Mouse (Mus musculus) erythroblast, embryonic 14.5 days (primary cell): ENCODE data around the gene Arhgef11.

Experiments used
- GATA1 ChIP-seq: IDR thresholded peaks from 2 replicates; pipeline ENCODE4 v1.6.1; 2012; ENCODE audit warnings: low read length, inconsistent platforms, mixed read lengths
- TAL1 ChIP-seq: IDR thresholded peaks from 3 replicates; pipeline ENCODE4 v1.6.1; 2012; ENCODE audit warnings: low read length, inconsistent platforms, mixed read lengths

GRCm38 (mm10) chr3:87661291-87661690, 43.9 kb downstream of the Arhgef11 start:
- TF ChIP-seq GATA1 (no peak), TAL1 (no peak)
